Mouse (Mus musculus) adrenal gland, adult 8-10 months (tissue): Measurements from ENCODE around the gene Psg28. TPM values are rescaled to one million over a fixed set of nuclear protein-coding genes. Genes with fewer than 3 reads are reported as not detected.
A peak's percentile ranks its signal among the peaks of the same experiment; 100 is the strongest.
"Not testable (repeated sequence)": the region's sequence is repeated elsewhere in the genome, so short reads cannot be mapped to it uniquely, and the experiment has no call there.

Experiments
- DNase-seq: peaks from one replicate; pipeline ENCODE4 v3.0.0; 2022
- microRNA-seq, 2 experiments: library from miRNA; unstranded; fragments of <30 nt; microRNA quantifications; one replicate each; pipeline ENCODE4 v1.2.0; 2022
- total RNA-seq, 4 experiments: library from RNA; stranded (reverse); gene quantifications; 2 replicates each; pipeline ENCODE4 v1.2.4; 2022

The Psg28 gene
- total RNA-seq, result not detected

- DNase-seq, result not testable (repeated sequence)
Measured at GRCm38 (mm10) chr7:18431941-18432340, at the start of gene Psg28. Gene Psg28 (minus strand): TSS chr7:18432041.

DNA sequence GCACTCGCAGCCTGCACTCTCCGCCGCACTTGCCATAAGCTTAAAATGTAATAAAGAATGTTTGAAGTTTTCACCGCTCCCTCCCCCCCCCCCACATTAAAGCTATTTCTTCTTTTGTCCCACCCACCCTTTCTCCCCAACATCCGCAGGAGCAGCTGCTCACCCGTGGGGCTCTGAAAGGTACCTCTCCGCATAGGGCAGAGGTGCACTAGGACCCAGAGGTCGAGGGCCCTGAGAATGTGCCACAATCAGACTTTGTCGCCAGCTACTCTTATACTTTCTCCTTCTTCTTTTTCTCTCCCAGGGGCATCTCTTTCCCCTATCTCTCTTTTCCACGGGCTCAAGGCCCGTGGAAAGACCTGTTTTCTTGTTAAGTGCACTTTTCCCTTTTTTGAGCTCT, 28.4 kb downstream of the Psg28 start:
- DNase-seq, result no peak

GRCm38 (mm10) chr7:18402527-18403237, 29.2 kb downstream of the Psg28 start:
- DNase-seq, result peak; percentile 2

- not testable (repeated sequence) for DNase-seq
Measured at GRCm38 (mm10) chr7:18391483-18391882, 40.4 kb downstream of the Psg28 start.

DNA sequence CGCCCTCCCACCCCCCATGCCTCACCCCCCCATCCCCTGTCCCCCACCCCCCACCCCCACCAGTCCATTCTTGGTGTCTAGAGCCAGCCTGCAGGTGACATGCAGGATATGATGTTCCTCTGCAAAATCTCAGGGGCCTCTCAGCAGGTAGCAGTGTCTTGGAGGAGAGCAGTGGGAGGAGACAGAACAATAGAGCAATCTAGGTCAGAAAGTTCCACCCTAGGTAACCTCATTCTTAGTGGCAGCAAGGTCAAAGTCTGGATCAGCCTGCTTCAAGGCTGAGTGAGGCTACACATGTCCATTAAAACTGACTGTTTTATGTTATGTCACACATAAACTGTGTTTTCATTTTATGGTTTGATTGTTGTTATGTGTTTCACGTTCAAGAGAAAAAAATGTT, 53.5 kb downstream of the Psg28 start:
- no peak for DNase-seq

Small RNA genes within 50 kb of the gene (microRNA-seq; reads per million reads assigned to microRNA genes)
- gene Gm24715, result 0 reads per million in 2 experiments

Other genes with a start within 250 kb of the Psg28 start
- not detected for gene Mill1, start 186.7 kb downstream of the Psg28 start, total RNA-seq
- gene Psg18, start 77.0 kb downstream of the Psg28 start, total RNA-seq, result not detected
- gene Psg26, start 52.1 kb upstream of the Psg28 start, total RNA-seq, result not detected
- not detected for gene Psg25, start 100.2 kb upstream of the Psg28 start, total RNA-seq
- gene Psg27, start 135.3 kb upstream of the Psg28 start, total RNA-seq, result not detected
- gene Psg23, start 184.5 kb upstream of the Psg28 start, total RNA-seq, result not detected
- gene Psg21, start 224.7 kb upstream of the Psg28 start, total RNA-seq, result not detected